Mouse (Mus musculus): ENCODE measurements around the gene Olfr1354.
"Not testable (repeated sequence)": the region's sequence is repeated elsewhere in the genome, so short reads cannot be mapped to it uniquely, and the experiment has no call there.

The Olfr1354 gene

GRCm38 (mm10) chr10:78912871-78913270, at the start of gene Olfr1354:
Olfr1354 (plus strand) TSS chr10:78913171.
- DNase-seq, result not testable (repeated sequence)

- no peak for DNase-seq
Observed at GRCm38 (mm10) chr10:78875240-78875639, 37.7 kb upstream of the Olfr1354 start, which contains the start of gene Olfr1355. Olfr1355 (plus strand) TSS chr10:78875540.

- not testable (repeated sequence) for DNase-seq
Observed at GRCm38 (mm10) chr10:78950336-78950735, 37.4 kb downstream of the Olfr1354 start, which contains the start of gene Olfr8. Olfr8 (plus strand) TSS chr10:78950636.

- not testable (repeated sequence) for DNase-seq
Observed at GRCm38 (mm10) chr10:78963009-78963408, 50.0 kb downstream of the Olfr1354 start, which contains the start of gene Olfr1353. Olfr1353 (plus strand) TSS chr10:78963309.

All from right cerebral cortex, adult 18-20 months (tissue).